Mouse (Mus musculus) heart, embryonic 14.5 days (tissue): ENCODE data around the gene Mid1. TPM values are rescaled to one million over a fixed set of nuclear protein-coding genes. Genes with fewer than 3 reads are reported as not detected.
A peak's percentile ranks its signal among the peaks of the same experiment; 100 is the strongest.

Experiments
- ATAC-seq: fragments of 200-750 bp; cut with Nextera tagmentation; 2 replicates; pipeline ENCODE4 v1.8.0; 2017; ENCODE audit warnings: low read depth, moderate TSS enrichment; ENCODE audit not compliant: insufficient number of reproducible peaks, insufficient read depth, low FRiP score
- H3K27ac ChIP-seq, 2 experiments: fragments of 200-500 bp in 1 of 2; fragments of 300-500 bp in 1 of 2; sonication (generic) in 1 of 2; replicated peaks in 1 of 2; 2 replicates each; pipeline ENCODE4 v1.5.1; 2012 to 2014; ENCODE audit warnings: low read depth in 2 of 2, low read length in 2 of 2, control low read depth in 1 of 2, mild to moderate bottlenecking in 1 of 2, mixed read lengths in 1 of 2; ENCODE audit not compliant: control insufficient read depth in 1 of 2, insufficient read depth in 1 of 2
- H3K27me3 ChIP-seq: fragments of 300-500 bp; sonication (generic); 2 replicates; pipeline ENCODE4 v1.6.1; 2014; ENCODE audit warnings: mild to moderate bottlenecking, low read length, control low read depth; ENCODE audit not compliant: control insufficient read depth, insufficient read depth
- H3K36me3 ChIP-seq: fragments of 300-500 bp; sonication (generic); 2 replicates; pipeline ENCODE4 v1.6.1; 2014; ENCODE audit warnings: mild to moderate bottlenecking, control low read depth, low read length, mixed read lengths; ENCODE audit not compliant: control insufficient read depth, insufficient read depth
- H3K4me1 ChIP-seq, 2 experiments: fragments of 200-500 bp in 1 of 2; fragments of 300-500 bp in 1 of 2; sonication (generic) in 1 of 2; 2 replicates each; pipeline ENCODE4 v1.6.1; 2012 to 2014; ENCODE audit warnings: low read length in 2 of 2, control low read depth in 1 of 2, mixed read lengths in 1 of 2; ENCODE audit not compliant: control insufficient read depth in 2 of 2, insufficient read depth in 2 of 2
- H3K4me2 ChIP-seq: fragments of 300-500 bp; sonication (generic); 2 replicates; pipeline ENCODE4 v1.6.1; 2014; ENCODE audit warnings: mild to moderate bottlenecking, low read length
- H3K4me3 ChIP-seq, 2 experiments: fragments of 200-500 bp in 1 of 2; fragments of 300-500 bp in 1 of 2; sonication (generic) in 1 of 2; 2 replicates each; pipeline ENCODE4 v1.5.1; 2012 to 2014; ENCODE audit warnings: low read length in 2 of 2, mild to moderate bottlenecking in 2 of 2, control low read depth in 1 of 2, low read depth in 1 of 2, moderate library complexity in 1 of 2; ENCODE audit not compliant: control insufficient read depth in 1 of 2, insufficient read depth in 1 of 2
- H3K9ac ChIP-seq: fragments of 300-500 bp; sonication (generic); 2 replicates; pipeline ENCODE4 v1.6.1; 2014; ENCODE audit warnings: mild to moderate bottlenecking, low read length
- H3K9me3 ChIP-seq: fragments of 300-500 bp; sonication (generic); 2 replicates; pipeline ENCODE4 v1.6.1; 2016; ENCODE audit warnings: low read length, control low read depth; ENCODE audit not compliant: control insufficient read depth
- WGBS: fragments of 180-500 bp; shearing (Covaris S2); extraction: QIAGEN DNeasy Blood & Tissue Kit; methylation state at CpG from one replicate; pipeline ENCODE4 v1.1.7; 2014; 5-methylcytosine and 5-hydroxymethylcytosine counted together
- polyA plus RNA-seq: library from polyadenylated mRNA; unstranded; fragments of >200 nt; fragmentation: Nextera tagmentation; extraction: Ambion mirVana; gene quantifications from 2 replicates; pipeline ENCODE4 v1.2.1, GENCODE M21; 2014

Gene Mid1
- polyA plus RNA-seq, 1 experiment from 2014 or later, result 8.1 TPM

DNA sequence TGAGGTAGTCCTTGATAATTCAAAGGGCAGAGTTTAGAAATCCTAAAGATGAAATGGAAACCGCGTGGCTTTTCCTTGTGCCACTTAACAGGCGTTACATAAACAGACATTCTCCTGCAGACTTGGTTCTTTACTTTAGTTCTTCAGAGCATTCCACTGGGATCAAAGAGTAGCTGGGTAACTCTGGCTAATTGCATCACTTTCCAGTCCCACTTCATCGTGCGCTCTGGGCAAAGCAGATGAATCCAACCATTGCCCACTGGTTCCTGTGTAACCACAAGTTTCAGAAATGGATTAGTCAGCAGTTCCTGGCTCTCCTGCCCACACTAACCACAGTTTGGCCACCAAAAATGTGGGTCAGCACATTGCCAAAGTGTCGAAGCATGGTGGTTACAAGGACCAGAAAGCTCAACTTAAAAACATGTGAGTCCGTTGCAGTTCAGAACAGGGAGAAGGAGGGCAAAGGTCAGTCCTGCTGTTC lies 109.9 kb downstream of the Mid1 start:
- H3K4me2 ChIP-seq, result no peak overlapping the region

DNA sequence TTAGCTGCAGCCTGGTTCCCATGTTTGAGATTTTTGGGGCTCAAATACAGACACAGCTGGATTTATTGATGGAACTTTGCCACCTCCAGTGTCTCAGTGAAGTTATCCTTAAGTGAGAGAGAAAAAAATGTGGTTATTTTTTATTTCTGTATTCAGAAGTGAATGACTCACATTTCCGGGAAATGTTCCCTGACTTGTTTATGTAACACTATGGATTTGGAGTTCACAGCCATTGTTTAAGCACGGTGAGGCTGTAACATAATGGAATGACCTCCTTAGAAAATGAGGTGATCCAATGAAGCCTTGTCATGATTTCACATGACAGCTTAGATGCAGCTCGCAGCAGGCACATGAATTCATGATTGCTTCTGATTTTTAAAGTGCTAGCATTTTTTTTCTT lies 112.1 kb downstream of the Mid1 start:
- Histone ChIP-seq H3K4me2 (no peak overlapping the region), H3K36me3 (no peaks in the 10 kb centered on the region), H3K27me3 (no peaks in the 10 kb centered on the region), H3K9ac (no peak overlapping the region), H3K27ac (no peak overlapping the region), H3K4me1 (no peaks in the 10 kb centered on the region), H3K4me3 (no peak overlapping the region), H3K9me3 (no peaks in the 10 kb centered on the region)
- no peak for ATAC-seq
- WGBS, result 66% methylated on average over 3 of the region's 3 CpGs

More for the DNA sequence above, 109.9 kb downstream of the Mid1 start:
- Histone ChIP-seq H3K9me3 (no peaks in the 10 kb centered on the region), H3K9ac (no peak overlapping the region), H3K27ac (no peak overlapping the region), H3K36me3 (no peaks in the 10 kb centered on the region), H3K4me1 (no peaks in the 10 kb centered on the region), H3K4me3 (no peak overlapping the region), H3K27me3 (no peaks in the 10 kb centered on the region)
- no peak for ATAC-seq
- WGBS, result 70% methylated on average over 7 of the region's 7 CpGs

GRCm38 (mm10) chrX:169798987-169799680 lies 114.1 kb downstream of the Mid1 start:
- no peaks in the 10 kb centered on the region for H3K36me3 ChIP-seq
- no peaks in the 10 kb centered on the region for H3K9me3 ChIP-seq
- no peaks in the 10 kb centered on the region for H3K4me1 ChIP-seq
- H3K4me3 ChIP-seq, result peak overlapping the region in 1 of 2 experiments; percentile 35; a peak in 3 of 4 replicates
- peak overlapping the region; percentile 35; the same call in 1 of the 2 replicates for H3K4me2 ChIP-seq
- no peak overlapping the region for H3K27ac ChIP-seq
- peak overlapping the region; percentile 46; the same call in 1 of the 2 replicates for H3K9ac ChIP-seq
- no peak for ATAC-seq
- no peaks in the 10 kb centered on the region for H3K27me3 ChIP-seq
- WGBS, result 16% methylated on average over 11 of the region's 11 CpGs

- no peak overlapping the region for H3K4me2 ChIP-seq
- no peak overlapping the region for H3K9ac ChIP-seq
- ATAC-seq, result no peak
- WGBS, result 49% methylated on average over 4 of the region's 4 CpGs
- no peak overlapping the region for H3K27ac ChIP-seq
- no peak overlapping the region for H3K4me3 ChIP-seq
- H3K27me3 ChIP-seq, result no peaks in the 10 kb centered on the region
- no peaks in the 10 kb centered on the region for H3K9me3 ChIP-seq
- no peaks in the 10 kb centered on the region for H3K36me3 ChIP-seq
- no peaks in the 10 kb centered on the region for H3K4me1 ChIP-seq
Observed at GRCm38 (mm10) chrX:169800238-169800637, 115.2 kb downstream of the Mid1 start.

DNA sequence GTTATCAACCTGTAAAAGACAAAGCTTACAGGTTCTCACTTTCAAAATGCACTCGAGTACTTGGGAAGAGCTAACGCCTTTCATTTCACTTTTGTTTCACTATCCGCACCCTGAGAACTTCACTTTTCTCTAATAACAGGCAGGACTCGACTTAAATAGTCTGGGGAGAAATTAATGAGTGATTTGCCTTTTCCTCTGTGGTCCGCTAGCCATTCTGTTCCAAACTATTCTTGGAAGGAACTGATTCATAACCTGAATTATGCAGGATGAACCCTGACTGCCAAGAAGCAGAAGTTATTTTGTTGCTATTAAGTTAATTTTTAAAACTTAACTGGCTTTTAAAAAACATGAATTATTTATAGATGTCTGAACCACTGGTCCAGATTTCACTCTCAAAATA lies 120.8 kb downstream of the Mid1 start:
- H3K4me2 ChIP-seq, result no peak overlapping the region

GRCm38 (mm10) chrX:169807744-169808143 lies 122.7 kb downstream of the Mid1 start:
- no peak overlapping the region for H3K4me3 ChIP-seq
- no peak overlapping the region for H3K27ac ChIP-seq
- no peaks in the 10 kb centered on the region for H3K9me3 ChIP-seq
- ATAC-seq, result no peak
- 78% methylated on average over 3 of the region's 3 CpGs for WGBS
- no peaks in the 10 kb centered on the region for H3K4me1 ChIP-seq
- H3K9ac ChIP-seq, result no peak overlapping the region
- H3K36me3 ChIP-seq, result no peaks in the 10 kb centered on the region
- H3K27me3 ChIP-seq, result no peaks in the 10 kb centered on the region
- H3K4me2 ChIP-seq, result no peak overlapping the region

More for the DNA sequence above, 120.8 kb downstream of the Mid1 start:
- Histone ChIP-seq H3K9me3 (no peaks in the 10 kb centered on the region), H3K9ac (no peak overlapping the region), H3K4me1 (no peaks in the 10 kb centered on the region), H3K27ac (no peak overlapping the region), H3K36me3 (no peaks in the 10 kb centered on the region), H3K4me3 (no peak overlapping the region), H3K27me3 (no peaks in the 10 kb centered on the region)
- no peak for ATAC-seq
- 64% methylated on average over 5 of the region's 5 CpGs for WGBS

DNA sequence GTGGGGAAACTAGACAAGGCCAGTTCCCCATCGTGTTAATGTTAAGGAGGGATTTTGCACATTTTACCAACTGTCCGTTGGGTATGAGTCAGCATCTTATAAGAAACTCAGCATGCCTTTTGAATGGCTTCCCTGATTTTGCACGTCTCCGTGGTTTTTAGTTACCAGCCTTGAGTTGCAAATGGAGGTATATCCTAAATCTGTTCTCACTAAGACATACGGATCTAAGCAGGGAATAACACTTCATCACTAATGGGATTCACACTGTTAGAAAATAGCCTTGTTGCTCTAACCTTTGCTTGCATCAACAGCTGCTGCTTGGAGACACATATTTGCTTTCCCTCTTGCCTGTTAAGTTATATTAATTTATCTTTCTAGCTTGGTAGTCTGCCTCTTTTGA lies 126.3 kb downstream of the Mid1 start:
- H3K36me3 ChIP-seq, result no peaks in the 10 kb centered on the region
- H3K9ac ChIP-seq, result no peak overlapping the region
- H3K27me3 ChIP-seq, result no peaks in the 10 kb centered on the region
- H3K4me3 ChIP-seq, result no peak overlapping the region
- H3K9me3 ChIP-seq, result no peaks in the 10 kb centered on the region
- H3K4me1 ChIP-seq, result no peaks in the 10 kb centered on the region
- ATAC-seq, result no peak
- no peak overlapping the region for H3K4me2 ChIP-seq
- H3K27ac ChIP-seq, result no peak overlapping the region
- 64% methylated on average over 5 of the region's 5 CpGs for WGBS

GRCm38 (mm10) chrX:169811783-169812182 lies 126.8 kb downstream of the Mid1 start:
- no peaks in the 10 kb centered on the region for H3K36me3 ChIP-seq
- no peak overlapping the region for H3K9ac ChIP-seq
- H3K4me3 ChIP-seq, result no peak overlapping the region
- no peak overlapping the region for H3K27ac ChIP-seq
- H3K4me2 ChIP-seq, result no peak overlapping the region
- 77% methylated on average over 2 of the region's 2 CpGs for WGBS
- no peaks in the 10 kb centered on the region for H3K9me3 ChIP-seq
- no peaks in the 10 kb centered on the region for H3K27me3 ChIP-seq
- no peaks in the 10 kb centered on the region for H3K4me1 ChIP-seq
- no peak for ATAC-seq
